Mouse (Mus musculus): ENCODE measurements at regions not wholly inside any gene's neighbourhood (a gene's known extent, or its start where the extent isn't known, plus 50 kb on each side); places are given as distances from the start of the nearest gene placed in this dataset.
"Not testable (repeated sequence)": the region's sequence is repeated elsewhere in the genome, so short reads cannot be mapped to it uniquely, and the experiment has no call there.

- DNase-seq: no peak
Observed at GRCm38 (mm10) chr15:25237665-25238664, 175.6 kb downstream of the Basp1 start.

GRCm38 (mm10) chr15:25236191-25236723, 177.3 kb downstream of the Basp1 start:
- DNase-seq: no peak

- DNase-seq: no peak
Observed at GRCm38 (mm10) chr15:25234064-25234700, 179.4 kb downstream of the Basp1 start.

GRCm38 (mm10) chr15:25230213-25230612, 183.4 kb downstream of the Basp1 start:
- no peak for DNase-seq

GRCm38 (mm10) chr15:25229807-25230206, 183.8 kb downstream of the Basp1 start:
- DNase-seq: no peak

- no peak for DNase-seq
Observed at GRCm38 (mm10) chr15:25227496-25227895, 186.1 kb downstream of the Basp1 start.

- DNase-seq: no peak
Observed at GRCm38 (mm10) chr15:25225936-25226335, 187.6 kb downstream of the Basp1 start.

- DNase-seq: no peak
Observed at GRCm38 (mm10) chr15:25225431-25225830, 188.1 kb downstream of the Basp1 start.

- DNase-seq: no peak
Observed at GRCm38 (mm10) chr15:25221749-25222148, 191.8 kb downstream of the Basp1 start.

GRCm38 (mm10) chr15:25216375-25216774, 197.2 kb downstream of the Basp1 start:
- no peak for DNase-seq

- DNase-seq: no peak
Observed at GRCm38 (mm10) chr15:25202097-25202496, 211.5 kb downstream of the Basp1 start.

- not testable (repeated sequence) for DNase-seq
Observed at GRCm38 (mm10) chr15:25200249-25200648, 213.3 kb downstream of the Basp1 start.

- DNase-seq: no peak
Observed at GRCm38 (mm10) chr15:25187881-25188326, 225.7 kb downstream of the Basp1 start.

GRCm38 (mm10) chr15:25172755-25173154, 240.8 kb downstream of the Basp1 start:
- no peak for DNase-seq

- no peak for DNase-seq
Observed at GRCm38 (mm10) chr15:25146371-25146770, 267.2 kb downstream of the Basp1 start.

- DNase-seq: no peak
Observed at GRCm38 (mm10) chr15:25144228-25144627, 269.3 kb downstream of the Basp1 start.

- DNase-seq: no peak
Observed at GRCm38 (mm10) chr15:25140389-25141181, 273.0 kb downstream of the Basp1 start.

GRCm38 (mm10) chr15:25137091-25137490, 276.5 kb downstream of the Basp1 start:
- no peak for DNase-seq

GRCm38 (mm10) chr15:25135471-25136262, 277.9 kb downstream of the Basp1 start:
- DNase-seq: no peak

GRCm38 (mm10) chr15:25130096-25130495, 283.5 kb downstream of the Basp1 start:
- DNase-seq: no peak

GRCm38 (mm10) chr15:25129572-25129971, 284.0 kb downstream of the Basp1 start:
- DNase-seq: no peak

- no peak for DNase-seq
Observed at GRCm38 (mm10) chr15:25120441-25120840, 293.1 kb downstream of the Basp1 start.

Data from right cerebral cortex, postnatal 4 days (tissue).